Mouse (Mus musculus) embryonic fibroblast, embryonic 13.5 days (primary cell): ENCODE measurements around the gene Taar8b.

Source experiments
- CTCF ChIP-seq: IDR thresholded peaks from 2 replicates; pipeline ENCODE4 v1.5.1; 2011; ENCODE audit warnings: mild to moderate bottlenecking, control low read depth, low read length, moderate library complexity, borderline replicate concordance; ENCODE audit not compliant: insufficient read depth
- POLR2A ChIP-seq: IDR thresholded peaks from 2 replicates; pipeline ENCODE4 v1.6.1; 2011; ENCODE audit warnings: low read depth, mild to moderate bottlenecking, control low read depth, low read length, moderate library complexity

- TF ChIP-seq CTCF (no peak), POLR2A (no peak)
Measured at GRCm38 (mm10) chr10:24131451-24132262, 39.6 kb upstream of the Taar8b start.
